Mouse (Mus musculus): Measurements from ENCODE around the gene Sergef.

Sergef gene

DNA sequence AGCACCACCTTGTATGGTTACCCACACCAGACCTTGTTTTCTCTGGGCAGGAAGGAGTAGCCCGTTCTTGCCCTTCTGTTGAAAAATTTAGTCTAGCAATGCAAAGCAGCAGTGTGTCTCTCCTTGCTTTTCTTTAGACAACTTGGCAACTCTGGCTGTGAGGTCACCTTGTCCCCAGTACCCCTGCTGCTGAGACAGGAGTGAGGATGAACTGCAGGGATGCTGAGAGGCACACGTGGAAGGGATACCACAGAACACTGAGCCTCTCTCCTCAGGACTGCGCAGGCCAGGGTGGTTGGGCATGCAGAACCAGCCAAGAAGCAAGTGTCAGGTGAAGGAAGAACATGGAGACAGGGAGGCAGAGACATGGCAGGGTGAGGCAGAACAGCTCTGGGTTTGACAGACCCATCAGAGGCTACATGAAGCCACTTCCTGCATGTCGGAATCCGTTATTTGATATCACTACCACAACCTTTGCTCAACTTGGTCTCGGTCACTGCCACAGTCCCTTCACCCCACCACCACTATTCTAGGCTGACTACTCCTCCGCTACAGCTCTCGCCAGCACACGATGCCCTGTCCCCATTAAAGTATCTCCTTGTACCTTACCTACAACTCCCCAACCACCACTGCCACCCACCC, 103.0 kb downstream of the Sergef start:
- DNase-seq, result no peak

DNA sequence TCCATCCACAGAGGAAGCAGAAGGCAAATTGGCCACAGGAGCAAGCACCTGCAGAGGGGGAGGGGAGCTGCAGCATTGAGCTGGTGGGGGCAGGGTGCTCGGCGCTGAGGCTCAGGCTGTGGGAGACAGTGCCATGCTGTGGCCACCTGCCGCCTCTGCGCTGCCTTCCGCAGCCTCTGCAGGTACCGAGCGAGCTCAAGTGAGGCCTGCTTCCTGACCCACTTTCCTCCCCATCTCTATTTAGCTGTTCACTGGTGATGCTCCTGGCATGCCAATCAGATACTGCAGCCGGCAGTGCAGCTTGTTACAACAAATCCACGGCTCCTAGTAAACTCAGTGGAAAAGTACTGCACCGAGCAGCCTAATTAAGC, 104.2 kb downstream of the Sergef start:
- peak; percentile 14 for DNase-seq

DNA sequence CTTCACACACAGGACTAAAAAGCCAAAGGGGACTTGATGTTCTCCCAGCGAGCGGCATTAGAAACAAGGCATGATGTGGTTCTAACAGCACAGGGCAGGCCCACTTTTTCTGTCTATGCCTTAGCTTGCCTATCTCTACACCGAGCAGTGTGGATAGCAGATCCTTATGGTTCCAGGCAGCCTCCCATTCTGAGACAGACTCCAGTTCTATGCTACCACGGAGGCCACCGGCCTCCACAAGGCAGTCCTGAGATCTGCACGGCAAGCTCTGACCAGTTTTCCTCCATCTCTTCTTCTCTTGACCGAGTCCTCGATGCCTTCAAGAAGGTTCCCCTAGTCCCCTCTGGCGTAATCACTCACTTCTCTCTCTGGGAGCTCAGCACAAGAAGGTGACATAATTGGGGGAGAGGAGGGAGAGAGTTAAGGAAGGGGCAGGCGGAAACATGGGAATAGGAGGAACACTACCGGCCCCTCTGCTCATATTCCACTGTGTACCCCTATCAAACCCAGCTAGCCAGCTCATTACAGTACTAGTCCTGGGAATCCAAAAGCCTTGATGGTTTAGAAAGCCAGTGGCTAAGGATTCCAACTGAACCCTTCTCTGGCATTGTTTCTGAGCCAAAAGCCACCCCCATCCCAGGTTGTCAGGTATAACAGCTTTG, 104.7 kb downstream of the Sergef start:
- DNase-seq, result no peak

DNA sequence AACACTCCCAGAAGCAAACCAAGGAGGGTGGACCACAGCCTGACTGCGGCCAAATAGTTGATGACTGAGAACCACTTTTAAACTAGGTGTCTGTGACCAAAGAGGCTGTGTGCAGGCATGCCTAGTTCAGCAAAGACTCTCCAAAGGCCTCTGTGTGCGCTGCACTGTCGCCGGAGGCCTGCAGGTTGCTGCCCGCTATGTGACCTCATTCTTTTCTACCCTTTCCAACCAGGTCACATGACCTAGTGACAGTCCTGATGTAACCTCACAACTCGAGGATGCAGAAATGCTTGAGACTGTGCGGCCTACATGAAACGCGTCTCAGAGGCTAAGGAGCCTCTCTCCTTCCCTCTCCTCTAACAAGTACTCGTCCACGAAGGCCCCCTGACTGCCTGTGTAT, 106.1 kb downstream of the Sergef start:
- DNase-seq, result no peak

DNA sequence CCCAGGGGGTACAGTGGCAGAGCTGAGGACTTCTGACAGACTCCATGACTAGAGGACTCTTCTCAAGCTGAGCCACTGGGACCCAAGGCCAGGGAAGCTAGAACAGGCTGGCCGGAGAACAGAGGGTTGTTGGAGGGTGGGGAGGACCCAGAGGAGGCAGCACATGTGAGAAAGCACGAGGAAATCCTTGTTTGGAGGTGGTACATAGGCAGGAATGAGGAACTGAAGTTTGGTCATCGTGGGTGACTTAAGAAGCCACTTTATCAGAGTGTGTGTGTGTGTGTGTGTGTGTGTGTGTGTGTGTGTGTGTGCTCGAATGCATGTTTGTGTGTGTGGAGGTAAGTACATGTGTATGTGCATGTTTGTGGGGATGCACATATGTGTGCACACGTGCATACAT, 108.3 kb downstream of the Sergef start:
- no peak for DNase-seq

DNA sequence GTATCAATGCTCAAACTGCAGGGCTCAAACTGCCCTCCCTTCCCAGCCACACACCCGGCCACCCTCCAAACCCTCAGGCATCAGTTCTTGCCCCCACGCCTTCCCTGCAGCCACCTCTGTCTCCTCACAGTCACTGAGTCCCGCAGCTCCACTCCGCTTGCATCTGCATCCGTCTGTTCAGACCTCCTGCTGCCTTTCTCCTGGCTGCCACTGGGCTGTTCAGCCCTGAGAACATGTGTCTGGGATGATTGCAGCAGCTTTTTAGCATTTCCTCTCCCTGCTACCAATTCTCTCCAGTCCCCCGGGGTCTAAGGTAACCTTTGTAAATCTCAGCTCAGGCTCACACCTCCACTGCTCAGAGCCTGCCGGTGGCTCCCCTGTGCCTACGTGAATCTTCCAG, 109.7 kb downstream of the Sergef start:
- DNase-seq, result no peak

DNA sequence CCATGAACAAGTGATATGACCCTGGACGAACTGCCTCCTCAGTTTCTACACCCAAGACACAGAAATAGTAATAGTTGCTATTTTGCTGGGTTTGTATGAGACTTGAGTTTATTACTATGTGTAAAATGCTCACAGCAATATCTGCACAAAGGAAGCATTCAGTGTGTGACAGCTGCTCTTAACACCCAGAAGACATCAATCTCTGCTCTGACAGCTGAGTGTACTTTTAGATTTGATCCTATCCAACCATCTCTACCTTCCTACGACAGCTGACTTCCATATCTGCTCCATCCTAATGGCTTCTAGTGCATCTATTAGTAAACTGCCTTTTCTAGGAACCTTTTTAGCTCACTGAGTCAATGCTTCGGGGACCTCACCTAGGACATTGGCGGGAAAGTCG, 110.3 kb downstream of the Sergef start:
- DNase-seq, result no peak

DNA sequence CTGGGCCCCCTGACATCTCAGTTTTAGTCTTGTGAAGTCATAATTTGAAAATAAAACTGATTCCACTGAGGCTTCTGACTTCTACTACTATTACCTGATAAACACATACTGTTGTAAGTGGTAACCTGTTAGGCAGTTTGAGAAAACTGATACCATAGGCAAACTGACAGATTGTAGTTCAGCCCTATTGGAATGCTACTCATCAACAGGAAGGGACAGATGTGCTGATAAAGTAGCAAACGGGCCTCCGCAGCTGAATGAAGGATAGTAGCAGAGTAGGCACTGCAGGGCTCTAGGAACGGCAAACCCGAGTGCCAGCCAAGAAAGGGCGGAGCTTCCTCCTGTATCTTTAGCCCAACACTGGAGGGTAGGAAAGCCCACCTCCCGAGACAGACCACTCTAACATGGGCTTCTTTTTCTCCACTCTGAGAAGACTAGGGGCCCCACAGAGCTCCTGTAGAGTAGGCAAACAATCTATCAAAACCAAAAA, 112.9 kb downstream of the Sergef start:
- no peak for DNase-seq

DNA sequence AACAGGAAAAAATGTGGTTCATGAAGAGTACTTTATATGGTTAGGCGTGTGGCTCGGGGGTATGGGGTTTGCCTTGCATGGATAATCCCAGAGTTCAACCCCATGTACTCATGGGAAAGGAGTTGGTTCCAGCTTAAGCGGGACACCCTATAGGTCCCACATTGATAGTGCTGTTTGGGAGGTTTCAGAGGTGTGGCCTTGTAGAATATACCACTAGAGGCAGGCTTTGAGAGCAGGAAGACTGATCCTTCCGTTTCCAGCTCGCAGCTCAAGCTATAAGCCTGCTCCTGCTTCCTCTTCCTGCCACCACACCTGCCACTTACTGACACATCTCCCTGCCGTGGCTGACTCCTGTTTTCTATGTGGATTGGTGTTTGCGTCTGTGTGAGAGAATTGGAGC, 116.4 kb downstream of the Sergef start:
- DNase-seq, result no peak

DNA sequence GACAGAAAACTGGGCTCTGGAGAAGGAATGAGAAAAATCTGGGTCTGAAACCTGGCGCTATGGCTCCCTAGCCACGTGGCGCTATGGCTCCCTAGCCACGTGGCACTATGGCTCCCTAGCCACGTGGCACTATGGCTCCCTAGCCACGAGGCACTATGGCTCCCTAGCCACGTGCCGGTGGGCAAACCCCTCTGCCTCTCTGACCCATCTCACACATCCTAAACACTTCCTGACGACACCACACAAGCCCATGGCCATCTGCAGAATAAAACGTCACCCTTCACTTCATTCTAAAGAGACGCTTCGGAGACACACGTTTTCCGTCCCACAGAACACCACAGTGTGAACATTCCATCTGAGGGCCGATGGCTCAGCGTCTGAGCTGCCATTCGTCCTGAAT, 117.8 kb downstream of the Sergef start:
- DNase-seq, result no peak

DNA sequence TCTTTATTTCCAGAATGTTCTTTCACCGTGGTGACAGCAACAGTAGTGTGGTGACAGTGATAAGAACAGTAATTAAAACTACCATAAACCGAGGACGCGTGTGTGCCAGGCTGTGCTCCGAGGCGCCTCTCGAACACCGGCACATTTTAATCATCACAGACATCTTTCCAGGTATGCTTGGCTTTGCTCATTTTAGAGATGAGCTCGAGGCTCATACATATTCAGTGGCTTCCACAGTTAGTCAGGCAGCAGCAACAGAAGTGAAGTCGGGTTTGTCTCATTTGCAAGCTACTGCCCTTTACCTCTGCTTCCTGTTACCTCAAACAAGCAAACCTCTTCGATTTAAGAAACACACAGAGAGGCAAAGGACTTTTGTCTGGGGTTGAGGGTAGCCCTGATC, 120.5 kb downstream of the Sergef start:
- no peak for DNase-seq

DNA sequence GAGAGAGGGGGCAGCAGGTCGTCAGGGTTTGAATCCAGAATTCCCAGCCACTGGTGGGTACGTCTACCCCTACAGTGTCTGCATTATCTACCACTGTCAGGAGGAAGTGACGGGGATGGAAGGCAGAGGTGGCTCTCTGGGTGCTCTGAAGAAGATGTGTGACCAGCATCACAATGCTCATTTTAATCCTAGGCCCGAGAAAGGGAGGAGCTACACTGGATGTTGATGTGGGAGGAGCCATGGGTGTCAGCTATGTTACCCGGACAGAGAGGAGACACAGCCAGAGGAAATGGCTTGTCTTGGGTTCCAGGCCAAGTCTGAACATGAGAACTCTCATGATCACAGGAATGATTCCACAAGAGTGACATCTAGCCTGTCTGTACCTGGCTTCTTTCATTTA, 122.4 kb downstream of the Sergef start:
- DNase-seq, result no peak

DNA sequence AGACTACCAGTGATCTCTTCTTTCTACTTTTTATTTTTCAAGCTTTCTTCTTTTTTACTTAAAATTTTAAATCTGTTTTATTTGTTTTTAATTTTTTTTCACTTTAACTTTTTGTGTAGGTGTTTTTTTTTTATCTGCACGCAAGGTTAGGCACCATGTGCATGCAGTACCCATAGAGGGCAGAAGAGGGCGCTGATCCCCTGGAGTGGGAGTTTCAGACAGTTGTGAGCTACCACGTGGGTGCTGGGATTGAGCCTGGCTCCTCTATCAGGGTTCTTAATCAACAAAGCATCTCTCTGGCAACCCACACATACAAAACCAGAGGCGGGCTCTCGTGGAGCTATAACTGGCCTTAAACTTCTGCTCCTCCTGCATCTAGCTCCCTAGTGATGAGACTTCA, 123.6 kb downstream of the Sergef start:
- peak; percentile 29 to 34 for DNase-seq

DNA sequence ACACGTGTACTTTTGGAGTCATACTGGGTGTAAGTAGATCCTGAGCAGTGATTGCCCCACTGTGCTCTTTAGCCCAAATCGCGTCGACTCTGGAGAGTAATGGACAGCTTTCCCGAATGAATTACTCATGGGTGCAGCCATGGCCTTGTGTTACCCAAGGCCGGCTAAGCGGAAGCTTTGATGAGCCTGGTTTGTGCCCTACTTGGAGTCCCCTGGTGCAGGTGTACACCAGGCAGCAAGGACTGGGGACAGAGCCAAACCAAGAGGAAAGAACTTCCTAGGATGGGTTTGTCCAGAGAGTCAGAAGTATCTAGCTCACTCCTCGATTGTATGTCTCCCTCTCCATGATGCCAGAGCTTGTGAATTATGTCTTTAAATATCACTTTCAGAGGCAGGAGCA, 124.6 kb downstream of the Sergef start:
- no peak for DNase-seq

DNA sequence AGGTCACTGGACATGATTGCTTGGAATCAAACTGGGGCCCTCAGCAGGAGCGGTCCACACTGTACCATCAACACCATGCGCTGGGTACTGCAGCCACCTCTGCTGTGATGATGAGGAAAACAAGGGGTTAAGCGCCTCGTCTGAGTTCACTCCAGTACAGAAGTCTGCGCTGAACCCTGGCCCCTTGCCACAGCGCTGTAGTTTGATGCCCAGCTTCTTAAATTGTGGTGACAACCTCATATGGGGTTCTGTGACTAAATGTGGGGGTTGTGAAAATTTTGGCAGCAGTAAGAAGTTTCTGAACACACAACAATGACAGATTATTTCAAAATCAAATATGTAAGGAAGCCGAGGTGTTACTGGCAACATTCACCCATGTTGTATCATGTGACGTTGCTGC, 126.0 kb downstream of the Sergef start:
- no peak for DNase-seq

DNA sequence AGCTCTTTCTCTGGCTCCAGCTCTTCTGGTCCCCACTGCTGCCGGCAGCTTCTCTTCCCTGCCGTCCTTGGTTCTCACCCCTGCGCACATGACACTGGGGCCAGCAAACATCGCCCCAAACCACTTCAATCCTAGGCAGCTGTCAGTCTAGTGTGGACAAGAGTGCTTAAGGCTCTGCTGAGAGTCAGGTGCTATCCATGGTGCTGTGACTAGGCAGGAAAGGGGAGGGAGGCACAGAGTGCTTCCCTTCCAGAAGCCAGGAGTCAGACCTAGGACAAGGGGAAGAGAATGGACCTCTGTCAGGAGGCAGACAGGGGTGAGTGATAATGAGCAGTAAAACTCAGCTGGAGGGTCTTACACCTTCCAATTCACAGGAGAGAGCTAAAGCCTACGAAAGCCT, 126.8 kb downstream of the Sergef start:
- DNase-seq, result no peak

DNA sequence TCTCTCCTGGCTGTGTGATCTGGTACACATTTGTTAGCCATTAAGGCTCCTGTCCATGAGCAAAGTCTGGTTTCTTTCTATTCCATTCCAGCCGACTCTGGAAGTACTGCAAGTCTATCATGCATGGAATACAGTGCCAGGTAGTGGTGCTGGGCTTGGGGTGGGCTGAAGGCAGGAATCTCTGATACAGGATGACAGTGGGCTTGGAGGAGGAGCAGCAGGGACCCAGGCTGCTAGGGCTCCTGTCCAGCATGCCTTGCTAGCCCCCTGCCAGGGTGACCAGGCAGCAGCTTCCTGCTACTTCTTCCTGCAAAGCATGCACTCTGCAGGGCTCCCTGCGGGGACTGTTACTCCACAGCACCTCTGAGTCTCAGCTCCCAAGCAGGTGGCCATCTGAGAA, 128.8 kb downstream of the Sergef start:
- no peak for DNase-seq

DNA sequence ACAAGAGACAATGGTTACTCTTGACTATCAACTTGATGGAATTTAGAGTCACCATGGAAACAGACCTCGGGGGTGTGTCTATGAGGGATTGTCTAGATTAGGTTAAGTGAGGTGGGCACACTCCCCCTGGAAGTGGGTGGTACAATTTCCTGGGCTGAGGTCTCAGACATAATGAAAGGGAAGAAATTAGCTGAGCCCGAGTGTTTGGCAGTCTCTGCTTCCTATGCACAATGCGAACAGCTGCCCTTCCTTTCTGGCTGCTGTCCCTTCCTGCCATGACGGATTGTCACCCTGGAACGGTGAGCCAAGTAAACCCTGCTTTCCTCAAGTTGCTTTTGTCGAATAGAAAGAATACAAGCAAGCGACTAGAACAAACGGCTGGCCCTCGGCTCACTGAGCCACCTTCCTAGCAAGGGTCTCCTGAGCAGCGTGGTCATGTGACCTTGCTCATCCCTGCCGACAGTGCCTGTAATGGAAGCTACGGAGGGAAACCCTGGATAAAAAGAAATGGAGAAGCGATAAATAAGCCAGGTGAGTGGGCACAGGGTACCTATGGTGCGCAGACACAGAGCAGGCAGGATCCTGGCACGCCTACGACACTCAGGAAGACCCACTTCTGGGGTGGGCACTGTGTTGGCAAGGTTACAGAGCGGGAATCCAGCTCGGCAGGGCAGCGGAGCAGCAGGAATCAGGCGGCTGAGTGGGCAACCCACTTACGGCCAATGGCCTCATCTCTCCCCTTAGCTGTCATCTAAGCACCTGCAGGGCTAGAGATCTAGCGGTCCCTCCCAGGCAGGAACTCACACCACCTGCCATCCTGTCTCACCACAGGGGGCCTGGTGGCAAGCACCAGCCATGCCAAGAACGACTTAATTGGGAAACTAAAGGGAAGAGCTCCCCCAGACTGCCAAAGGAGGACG, 130.0 kb downstream of the Sergef start:
- DNase-seq, result no peak

DNA sequence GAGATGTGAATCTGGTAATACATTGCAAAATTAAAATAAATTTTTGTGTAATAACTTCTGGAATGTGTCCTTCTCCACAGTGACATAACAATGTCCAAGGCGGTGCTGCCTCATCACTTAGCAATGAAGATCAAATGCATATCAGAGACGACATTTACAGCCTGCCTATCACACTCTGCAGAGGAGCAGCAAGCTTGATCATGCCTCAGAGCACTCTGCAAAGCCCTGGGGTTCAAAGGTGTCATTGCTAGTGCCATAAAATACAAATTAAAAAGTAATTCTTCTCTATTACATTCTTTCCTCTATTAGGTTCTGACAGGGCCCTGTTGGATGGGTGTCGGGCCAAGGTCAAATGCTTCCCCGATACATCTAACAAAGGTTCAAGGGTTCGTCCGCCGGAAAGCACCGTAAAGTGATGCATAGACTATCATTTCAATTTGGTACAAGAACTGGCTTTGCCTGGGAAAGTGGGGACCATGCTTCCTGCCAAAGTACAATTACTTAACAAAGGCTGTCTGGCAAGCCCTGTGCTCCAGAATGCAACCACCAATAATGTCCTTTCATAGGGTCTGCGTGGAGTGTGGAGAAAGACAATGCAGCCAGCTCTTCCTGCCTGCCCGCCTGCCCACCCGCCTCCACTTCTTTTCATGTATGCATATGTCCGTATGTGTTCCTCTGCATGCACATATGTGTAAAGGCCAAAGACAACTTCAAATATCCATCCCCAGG, 130.9 kb downstream of the Sergef start:
- DNase-seq, result no peak

DNA sequence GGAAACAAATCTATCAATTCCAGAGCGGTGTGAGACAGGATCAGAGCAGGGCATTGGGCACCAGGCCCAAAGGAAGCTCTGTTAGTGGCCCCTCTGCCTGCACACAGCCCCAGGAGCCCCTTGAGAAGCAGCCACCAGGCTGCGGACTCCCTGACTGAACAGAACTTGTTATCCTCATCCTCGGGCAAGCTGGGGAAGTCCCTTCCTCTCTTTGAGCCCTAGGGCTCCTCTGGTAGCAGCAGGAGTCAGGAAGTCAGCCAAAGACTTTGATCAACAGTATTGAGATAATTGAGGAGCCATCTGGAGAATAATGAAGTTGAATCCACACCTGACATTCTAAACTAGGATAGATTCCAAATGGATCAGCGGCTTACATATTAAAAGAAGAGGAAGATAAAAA, 135.4 kb downstream of the Sergef start:
- DNase-seq, result no peak

DNA sequence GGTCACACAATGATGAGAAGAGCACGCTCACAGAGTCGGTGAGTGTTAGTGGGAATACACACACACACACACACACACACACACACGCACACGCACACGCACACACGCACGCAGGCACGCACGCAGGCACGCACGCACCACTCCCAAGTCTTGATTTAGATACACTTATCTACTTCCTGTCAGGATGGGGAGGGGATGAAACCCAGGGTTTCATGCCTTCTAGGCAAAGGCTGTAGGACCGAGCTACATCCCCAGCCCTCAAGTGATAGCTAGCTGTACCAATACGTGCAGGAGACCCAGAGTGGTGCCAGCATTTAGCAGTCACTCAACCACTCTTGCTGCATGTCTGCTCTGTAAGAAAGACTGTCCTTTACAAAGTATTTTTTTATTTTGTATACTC, 137.0 kb downstream of the Sergef start:
- no peak for DNase-seq

DNA sequence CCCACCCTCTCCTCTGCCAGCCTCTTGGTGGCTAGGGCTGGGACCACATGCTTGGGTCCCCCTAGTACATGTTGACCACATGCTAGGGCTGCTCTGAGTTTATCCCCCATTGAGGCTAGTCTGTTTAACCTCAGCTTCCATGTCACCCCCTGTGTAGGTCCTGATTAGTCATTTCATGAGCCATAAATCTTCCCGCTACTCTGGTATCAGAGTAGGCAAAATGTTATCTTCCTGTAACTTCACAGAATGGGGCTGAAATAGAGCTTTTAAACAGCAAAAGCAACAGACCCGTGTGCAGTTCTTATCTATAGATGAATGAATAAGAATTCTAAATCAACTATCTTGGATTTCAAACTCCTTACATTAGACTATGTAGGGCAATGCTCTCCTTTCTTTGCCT, 138.1 kb downstream of the Sergef start:
- no peak for DNase-seq

DNA sequence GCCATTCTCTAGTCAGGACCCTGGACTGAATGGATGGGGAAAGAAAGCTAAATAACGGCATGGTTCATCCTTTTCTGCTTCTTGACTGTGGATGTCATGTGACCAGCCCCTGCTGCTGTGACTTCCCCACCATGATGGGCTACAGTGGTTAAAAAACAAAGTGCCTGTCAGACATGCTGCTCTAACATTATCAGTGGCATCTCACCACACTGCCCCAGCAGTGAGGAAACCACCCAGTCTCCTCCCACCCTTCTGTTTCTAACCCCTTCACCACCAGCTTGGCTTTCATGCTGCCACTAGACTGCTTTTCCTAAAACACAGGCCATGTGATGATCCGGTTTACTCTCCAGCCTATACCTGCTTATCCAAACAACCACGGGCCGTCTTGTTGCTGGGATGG, 140.0 kb downstream of the Sergef start:
- no peak for DNase-seq

Measured in B cell, adult 2 months (primary cell).